ENCODE assay signal across 25 mouse cellular contexts in the genomic region with DNA sequence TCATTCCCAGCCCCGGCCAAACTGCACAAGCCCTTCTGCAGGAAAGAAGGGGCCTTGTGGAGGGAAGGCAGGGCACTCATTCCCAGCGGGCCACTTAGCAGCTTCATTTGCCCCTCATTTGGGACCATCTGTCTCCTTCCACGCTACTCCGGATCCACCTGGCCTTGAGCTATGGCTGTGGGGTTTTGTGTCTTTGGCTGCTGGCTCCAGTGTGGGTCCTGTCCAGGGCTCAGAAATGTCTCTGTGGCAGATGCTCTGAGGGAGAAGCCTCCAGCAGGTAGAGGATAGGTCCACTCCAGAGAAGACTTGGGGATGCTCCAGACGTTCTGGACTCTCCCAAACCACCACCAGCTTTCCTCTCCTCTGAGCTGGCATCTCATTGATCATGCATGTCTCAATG. TPM values are rescaled to one million over a fixed set of nuclear protein-coding genes. Genes with fewer than 3 reads are reported as not detected.
A peak's percentile ranks its signal among the peaks of the same experiment; 100 is the strongest.
DNase-seq lines count a peak whose midpoint lies in the region; ATAC-seq and TF ChIP-seq lines count a peak whose summit lies in the region.
"Had no signal": no experiment of that assay in that cellular context is flagged by ENCODE, and none has a peak within 500 bp of the region (broad histone marks: within the 10 kb centered on the region; RNA-seq: fewer than 3 reads in every experiment).

No protein-coding gene starts in this region.

- no peak overlapping the region for H3K4me3 ChIP-seq in hindbrain, postnatal 0 days (ENCODE audit: low read length)
- no peak overlapping the region for H3K4me3 ChIP-seq in hindbrain, embryonic 14.5 days (replicated peaks; ENCODE audit: low read length)
- H3K4me3 ChIP-seq in G1E (ENCODE audit: low read depth, low read length): peak overlapping the region; percentile 5; the same call in 1 of the 2 replicates
- H3K4me3 ChIP-seq in liver, embryonic 12.5 days: no peak overlapping the region
- H3K4me3 ChIP-seq: forebrain, embryonic 10.5 days; forebrain, embryonic 13.5 days had no signal

- H3K4me1 ChIP-seq in hindbrain, postnatal 0 days (ENCODE audit: insufficient read depth, low read length): peaks cover 12% of the 10 kb centered on the region
- H3K4me1 ChIP-seq in hindbrain, embryonic 14.5 days (replicated peaks; ENCODE audit: control insufficient read depth, insufficient read depth, low read length): peaks cover 13% of the 10 kb centered on the region
- no peaks in the 10 kb centered on the region for H3K4me1 ChIP-seq in G1E (ENCODE audit: insufficient read depth, low read depth, low read length)
- H3K4me1 ChIP-seq in liver, embryonic 12.5 days: no peaks in the 10 kb centered on the region

- peak overlapping the region; percentile 6; the same call in 1 of the 2 replicates for H3K27ac ChIP-seq in hindbrain, postnatal 0 days
- no peak overlapping the region for H3K27ac ChIP-seq in hindbrain, embryonic 14.5 days
- no peak overlapping the region for H3K27ac ChIP-seq in liver, embryonic 12.5 days
- H3K27ac ChIP-seq: forebrain, embryonic 10.5 days; forebrain, embryonic 13.5 days had no signal

- TF ChIP-seq CTCF in hindbrain, postnatal 0 days (IDR thresholded peaks at IDR 0.05; ENCODE audit: low read depth): no peak
- no peak for TF ChIP-seq CTCF in G1E (IDR thresholded peaks at IDR 0.05; ENCODE audit: low read depth, low read length)

- no peaks in the 10 kb centered on the region for H3K27me3 ChIP-seq in hindbrain, postnatal 0 days (ENCODE audit: insufficient read depth, low read length)
- H3K27me3 ChIP-seq in hindbrain, embryonic 14.5 days (ENCODE audit: control insufficient read depth, insufficient read depth, low read length): no peaks in the 10 kb centered on the region
- no peaks in the 10 kb centered on the region; the same call in 1 of the 2 replicates for H3K27me3 ChIP-seq in G1E (ENCODE audit: insufficient read depth, low read length)
- peaks cover 31% of the 10 kb centered on the region for H3K27me3 ChIP-seq in liver, embryonic 12.5 days (replicated peaks)
- H3K27me3 ChIP-seq: forebrain, embryonic 13.5 days had no signal

- H3K9me3 ChIP-seq in hindbrain, postnatal 0 days (ENCODE audit: low read length): no peaks in the 10 kb centered on the region
- no peaks in the 10 kb centered on the region for H3K9me3 ChIP-seq in hindbrain, embryonic 14.5 days (ENCODE audit: control insufficient read depth, low read length)
- H3K9me3 ChIP-seq in G1E (replicated peaks): peaks cover 96% of the 10 kb centered on the region
- no peaks in the 10 kb centered on the region for H3K9me3 ChIP-seq in liver, embryonic 12.5 days (replicated peaks)
- H3K9me3 ChIP-seq: forebrain, embryonic 10.5 days; forebrain, embryonic 13.5 days had no signal

- H3K4me2 ChIP-seq in hindbrain, postnatal 0 days (ENCODE audit: low read depth, low read length): no peak overlapping the region
- H3K4me2 ChIP-seq in hindbrain, embryonic 14.5 days (replicated peaks): no peak overlapping the region
- no peak overlapping the region for H3K4me2 ChIP-seq in liver, embryonic 12.5 days
- H3K4me2 ChIP-seq: forebrain, embryonic 13.5 days; heart, embryonic 11.5 days had no signal

- 41% methylated on average over 5 of the region's 5 CpGs for WGBS in hindbrain, postnatal 0 days
- 60% methylated on average over 5 of the region's 5 CpGs for WGBS in hindbrain, embryonic 14.5 days
- 35% methylated on average over 5 of the region's 5 CpGs for WGBS in liver, embryonic 12.5 days (ENCODE audit: insufficient replicate concordance)

- no peak for DNase-seq in cerebellum, adult 11-12 months
- DNase-seq in cerebellum, postnatal 25 days: peak; percentile 43
- DNase-seq in cerebellum, postnatal 14 days: no peak
- peak; percentile 40 for DNase-seq in hindbrain, postnatal 0 days (ENCODE audit: low spot score)
- DNase-seq in hindbrain, embryonic 14.5 days (ENCODE audit: low spot score): no peak
- no peak for DNase-seq in G1E (ENCODE audit: low spot score)
- DNase-seq: adrenal gland, postnatal 10 days; adrenal gland, postnatal 36 days; cerebellum, postnatal 36 days; gastrocnemius, postnatal 10 days; gastrocnemius, postnatal 36 days; kidney, adult 18-20 months; kidney, adult 9 months had no signal

- H3K36me3 ChIP-seq in hindbrain, postnatal 0 days (ENCODE audit: insufficient read depth, low read length): no peaks in the 10 kb centered on the region
- H3K36me3 ChIP-seq in hindbrain, embryonic 14.5 days (replicated peaks; ENCODE audit: control insufficient read depth, insufficient read depth): no peaks in the 10 kb centered on the region
- H3K36me3 ChIP-seq in G1E (replicated peaks): no peaks in the 10 kb centered on the region
- no peaks in the 10 kb centered on the region for H3K36me3 ChIP-seq in liver, embryonic 12.5 days
- H3K36me3 ChIP-seq: forebrain, embryonic 10.5 days had no signal

- H3K9ac ChIP-seq in hindbrain, postnatal 0 days (replicated peaks; ENCODE audit: low read length): no peak overlapping the region
- H3K9ac ChIP-seq in hindbrain, embryonic 14.5 days: no peak overlapping the region
- H3K9ac ChIP-seq in liver, embryonic 12.5 days: no peak overlapping the region
- H3K9ac ChIP-seq: forebrain, embryonic 13.5 days had no signal

- ATAC-seq in cerebellum, adult (ENCODE audit: insufficient number of reproducible peaks, low FRiP score, low TSS enrichment): peak; percentile 39; the same call in 1 of the 2 replicates
- ATAC-seq in hindbrain, postnatal 0 days: no peak
- ATAC-seq in hindbrain, embryonic 14.5 days (ENCODE audit: low FRiP score): no peak
- ATAC-seq in G1E (ENCODE audit: extremely low read depth, insufficient number of reproducible peaks, low FRiP score, poor library complexity, severe bottlenecking): no peak
- no peak for ATAC-seq in liver, embryonic 12.5 days
- ATAC-seq: forebrain, embryonic 13.5 days; forebrain, embryonic 16.5 days; Patski had no signal

RNA-seq across cellular contexts. Expression of a gene that starts 11.6 kb away (rescaled TPM):
- 433 and 470 TPM in 2 replicates for total RNA-seq in hindbrain, postnatal 0 days (2014; rRNA removed)
- polyA plus RNA-seq in hindbrain, postnatal 0 days (2015; fragmentation: Nextera tagmentation; extraction: Ambion mirVana): 176 and 177 TPM in 2 replicates
- 135 and 154 TPM in 2 replicates for polyA plus RNA-seq in hindbrain, embryonic 14.5 days (2014; fragmentation: Nextera tagmentation; extraction: Ambion mirVana)
- total RNA-seq in G1E (2014; fragmentation: Nextera tagmentation) (not detected in 2 replicates), G1E (2017) (0.17 and 0.27 TPM in 2 replicates)
- not detected in 2 replicates for polyA plus RNA-seq in G1E (2012)
- polyA plus RNA-seq in liver, embryonic 12.5 days (2016; fragmentation: Nextera tagmentation; extraction: Ambion mirVana): not detected in 2 replicates
- total RNA-seq: adrenal gland, adult 18-20 months; adrenal gland, postnatal 36 days; granulocyte monocyte progenitor cell, adult 5-6 weeks; hematopoietic stem cell, adult 5-6 weeks had no signal
- polyA plus RNA-seq: heart, postnatal 0 days; intestine, embryonic 14.5 days; Patski had no signal

Comparison
In these comparisons a context has a peak if more than half of its experiments do, and no peak if none do; other contexts are left out.
1. DNase-seq: peak in cerebellum, postnatal 25 days (2 of 2) and hindbrain, postnatal 0 days (single experiment); none in cerebellum, adult 11-12 months (single experiment), cerebellum, postnatal 14 days (0 of 2), hindbrain, embryonic 14.5 days (single experiment) and G1E (single experiment).
2. RNA of a gene that starts 11.6 kb away (polyA plus RNA-seq): 176 to 177 TPM in hindbrain, postnatal 0 days and 135 to 154 TPM in hindbrain, embryonic 14.5 days; not detected in G1E and not detected in liver, embryonic 12.5 days; every median in the first group is over 100 times any median in the second.